Mouse (Mus musculus): ENCODE results near the gene Chst11. TPM values are rescaled to one million over a fixed set of nuclear protein-coding genes. Genes with fewer than 3 reads are reported as not detected.

The Chst11 gene
- polyA plus RNA-seq, 1 experiment from 2014 or later = 1.4 TPM

- H3K9me3 ChIP-seq = 0 out of 2 replicates have a peak, but pooled peaks cover 4% of the 10 kb centered on the region
- 40% methylated on average over 6 of the region's 6 CpGs for WGBS
- no peaks in the 10 kb centered on the region for H3K36me3 ChIP-seq
- no peaks in the 10 kb centered on the region for H3K27me3 ChIP-seq (ENCODE audit: insufficient read depth, poor library complexity, severe bottlenecking)
- DNase-seq (ENCODE audit: low spot score) = peak; percentile 38
- H3K4me3 ChIP-seq = no peak overlapping the region
- peaks cover 25% of the 10 kb centered on the region; the same call in 1 of the 2 replicates for H3K4me1 ChIP-seq (replicated peaks)
- H3K27ac ChIP-seq = peak overlapping the region; percentile 57; the same call in 1 of the 2 replicates
Observed at GRCm38 (mm10) chr10:83210968-83211583, 225.8 kb downstream of the Chst11 start.

GRCm38 (mm10) chr10:83212618-83213017 lies 227.3 kb downstream of the Chst11 start:
- WGBS = 94% methylated on average over 4 of the region's 4 CpGs
- no peaks in the 10 kb centered on the region for H3K36me3 ChIP-seq
- no peaks in the 10 kb centered on the region for H3K27me3 ChIP-seq (ENCODE audit: insufficient read depth, poor library complexity, severe bottlenecking)
- H3K9me3 ChIP-seq = 0 out of 2 replicates have a peak, but pooled peaks cover 4% of the 10 kb centered on the region
- H3K4me3 ChIP-seq = no peak overlapping the region
- peaks cover 22% of the 10 kb centered on the region; the same call in 1 of the 2 replicates for H3K4me1 ChIP-seq (replicated peaks)
- no peak for DNase-seq (ENCODE audit: low spot score)
- H3K27ac ChIP-seq = no peak overlapping the region

GRCm38 (mm10) chr10:83215559-83215958 lies 230.3 kb downstream of the Chst11 start:
- WGBS = 74% methylated on average over 5 of the region's 5 CpGs
- Histone ChIP-seq H3K4me1 (replicated peaks) (peaks cover 12% of the 10 kb centered on the region; the same call in 1 of the 2 replicates), H3K27ac (no peak overlapping the region), H3K9me3 (0 out of 2 replicates have a peak, but pooled peaks cover 4% of the 10 kb centered on the region), H3K36me3 (no peaks in the 10 kb centered on the region), H3K4me3 (no peak overlapping the region), H3K27me3 (ENCODE audit: insufficient read depth, poor library complexity, severe bottlenecking) (no peaks in the 10 kb centered on the region)
- no peak for DNase-seq (ENCODE audit: low spot score)

- WGBS = 72% methylated on average over 5 of the region's 5 CpGs
- no peak for DNase-seq (ENCODE audit: low spot score)
- Histone ChIP-seq H3K36me3 (no peaks in the 10 kb centered on the region), H3K27ac (no peak overlapping the region), H3K4me3 (no peak overlapping the region), H3K4me1 (replicated peaks) (peaks cover 2% of the 10 kb centered on the region; the same call in 1 of the 2 replicates), H3K9me3 (0 out of 2 replicates have a peak, but pooled peaks cover 4% of the 10 kb centered on the region), H3K27me3 (ENCODE audit: insufficient read depth, poor library complexity, severe bottlenecking) (no peaks in the 10 kb centered on the region)
Observed at GRCm38 (mm10) chr10:83217256-83217655, 232.0 kb downstream of the Chst11 start.

- 70% methylated on average over 2 of the region's 2 CpGs for WGBS
Observed at GRCm38 (mm10) chr10:83218778-83219177, 233.5 kb downstream of the Chst11 start.

GRCm38 (mm10) chr10:83219729-83220128 lies 234.4 kb downstream of the Chst11 start:
- Histone ChIP-seq H3K4me1 (replicated peaks) (no peaks in the 10 kb centered on the region), H3K36me3 (no peaks in the 10 kb centered on the region), H3K27ac (no peak overlapping the region), H3K4me3 (no peak overlapping the region), H3K9me3 (no peaks in the 10 kb centered on the region), H3K27me3 (ENCODE audit: insufficient read depth, poor library complexity, severe bottlenecking) (no peaks in the 10 kb centered on the region)
- WGBS = 27% methylated on average over 12 of the region's 12 CpGs
- peak; percentile 69 for DNase-seq (ENCODE audit: low spot score)

More at GRCm38 (mm10) chr10:83218778-83219177, 233.5 kb downstream of the Chst11 start:
- no peaks in the 10 kb centered on the region for H3K27me3 ChIP-seq (ENCODE audit: insufficient read depth, poor library complexity, severe bottlenecking)
- H3K4me1 ChIP-seq (replicated peaks) = no peaks in the 10 kb centered on the region
- H3K36me3 ChIP-seq = no peaks in the 10 kb centered on the region
- H3K4me3 ChIP-seq = no peak overlapping the region
- no peak for DNase-seq (ENCODE audit: low spot score)
- no peaks in the 10 kb centered on the region for H3K9me3 ChIP-seq
- H3K27ac ChIP-seq = no peak overlapping the region

- DNase-seq (ENCODE audit: low spot score) = no peak
- H3K9me3 ChIP-seq = no peaks in the 10 kb centered on the region
- 88% methylated on average over 10 of the region's 10 CpGs for WGBS
- no peak overlapping the region for H3K27ac ChIP-seq
- H3K4me1 ChIP-seq (replicated peaks) = no peaks in the 10 kb centered on the region
- H3K27me3 ChIP-seq (ENCODE audit: insufficient read depth, poor library complexity, severe bottlenecking) = no peaks in the 10 kb centered on the region
- H3K4me3 ChIP-seq = no peak overlapping the region
- no peaks in the 10 kb centered on the region for H3K36me3 ChIP-seq
Observed at GRCm38 (mm10) chr10:83220217-83220616, 234.9 kb downstream of the Chst11 start.

GRCm38 (mm10) chr10:83220847-83221246 lies 235.5 kb downstream of the Chst11 start:
- H3K4me3 ChIP-seq = no peak overlapping the region
- H3K36me3 ChIP-seq = no peaks in the 10 kb centered on the region
- DNase-seq (ENCODE audit: low spot score) = no peak
- H3K4me1 ChIP-seq (replicated peaks) = no peaks in the 10 kb centered on the region
- 81% methylated on average over 3 of the region's 3 CpGs for WGBS
- H3K27ac ChIP-seq = no peak overlapping the region
- no peaks in the 10 kb centered on the region for H3K27me3 ChIP-seq (ENCODE audit: insufficient read depth, poor library complexity, severe bottlenecking)
- H3K9me3 ChIP-seq = no peaks in the 10 kb centered on the region

- Histone ChIP-seq H3K4me1 (replicated peaks) (no peaks in the 10 kb centered on the region), H3K27ac (no peak overlapping the region), H3K36me3 (no peaks in the 10 kb centered on the region), H3K27me3 (ENCODE audit: insufficient read depth, poor library complexity, severe bottlenecking) (no peaks in the 10 kb centered on the region), H3K4me3 (no peak overlapping the region), H3K9me3 (no peaks in the 10 kb centered on the region)
- DNase-seq (ENCODE audit: low spot score) = peak; percentile 52
- 43% methylated on average over 3 of the region's 3 CpGs for WGBS
Observed at GRCm38 (mm10) chr10:83224999-83225398, 239.7 kb downstream of the Chst11 start.

GRCm38 (mm10) chr10:83228626-83229025 lies 243.3 kb downstream of the Chst11 start:
- WGBS = 89% methylated on average over 4 of the region's 4 CpGs

GRCm38 (mm10) chr10:83233967-83234366 lies 248.7 kb downstream of the Chst11 start:
- DNase-seq (ENCODE audit: low spot score) = no peak
- H3K4me1 ChIP-seq (replicated peaks) = peaks cover 4% of the 10 kb centered on the region; the same call in 1 of the 2 replicates
- H3K27ac ChIP-seq = no peak overlapping the region
- no peaks in the 10 kb centered on the region for H3K9me3 ChIP-seq
- H3K4me3 ChIP-seq = no peak overlapping the region
- WGBS = 90% methylated on average over 3 of the region's 3 CpGs
- H3K36me3 ChIP-seq = no peaks in the 10 kb centered on the region
- 0 out of 2 replicates have a peak, but pooled peaks cover 6% of the 10 kb centered on the region for H3K27me3 ChIP-seq (ENCODE audit: insufficient read depth, poor library complexity, severe bottlenecking)

More at GRCm38 (mm10) chr10:83228626-83229025, 243.3 kb downstream of the Chst11 start:
- H3K9me3 ChIP-seq = no peaks in the 10 kb centered on the region
- H3K4me1 ChIP-seq (replicated peaks) = no peaks in the 10 kb centered on the region
- DNase-seq (ENCODE audit: low spot score) = no peak
- no peaks in the 10 kb centered on the region for H3K36me3 ChIP-seq
- no peaks in the 10 kb centered on the region for H3K27me3 ChIP-seq (ENCODE audit: insufficient read depth, poor library complexity, severe bottlenecking)
- H3K4me3 ChIP-seq = no peak overlapping the region
- H3K27ac ChIP-seq = no peak overlapping the region

GRCm38 (mm10) chr10:83234391-83234790 lies 249.1 kb downstream of the Chst11 start:
- WGBS = 65% methylated on average over 4 of the region's 4 CpGs
- H3K36me3 ChIP-seq = no peaks in the 10 kb centered on the region
- no peak overlapping the region for H3K27ac ChIP-seq
- H3K4me1 ChIP-seq (replicated peaks) = peaks cover 4% of the 10 kb centered on the region; the same call in 1 of the 2 replicates
- DNase-seq (ENCODE audit: low spot score) = no peak
- H3K9me3 ChIP-seq = no peaks in the 10 kb centered on the region
- H3K4me3 ChIP-seq = no peak overlapping the region
- 0 out of 2 replicates have a peak, but pooled peaks cover 10% of the 10 kb centered on the region for H3K27me3 ChIP-seq (ENCODE audit: insufficient read depth, poor library complexity, severe bottlenecking)

- H3K27ac ChIP-seq = no peak overlapping the region
- 47% methylated on average over 11 of the region's 11 CpGs for WGBS
Observed at GRCm38 (mm10) chr10:83242106-83242686, 256.9 kb downstream of the Chst11 start.

More at GRCm38 (mm10) chr10:83242106-83242686, 256.9 kb downstream of the Chst11 start:
- H3K36me3 ChIP-seq = no peaks in the 10 kb centered on the region
- no peak for DNase-seq (ENCODE audit: low spot score)
- H3K4me3 ChIP-seq = no peak overlapping the region
- peaks cover 15% of the 10 kb centered on the region for H3K4me1 ChIP-seq (replicated peaks)
- no peaks in the 10 kb centered on the region for H3K9me3 ChIP-seq
- H3K27me3 ChIP-seq (ENCODE audit: insufficient read depth, poor library complexity, severe bottlenecking) = peaks cover 51% of the 10 kb centered on the region
